Mouse (Mus musculus): ENCODE data around the gene Bhlhe23. TPM values are rescaled to one million over a fixed set of nuclear protein-coding genes. Genes with fewer than 3 reads are reported as not detected.

Gene Bhlhe23
- polyA plus RNA-seq, 1 experiment from 2014 or later: 1.6 TPM

DNA sequence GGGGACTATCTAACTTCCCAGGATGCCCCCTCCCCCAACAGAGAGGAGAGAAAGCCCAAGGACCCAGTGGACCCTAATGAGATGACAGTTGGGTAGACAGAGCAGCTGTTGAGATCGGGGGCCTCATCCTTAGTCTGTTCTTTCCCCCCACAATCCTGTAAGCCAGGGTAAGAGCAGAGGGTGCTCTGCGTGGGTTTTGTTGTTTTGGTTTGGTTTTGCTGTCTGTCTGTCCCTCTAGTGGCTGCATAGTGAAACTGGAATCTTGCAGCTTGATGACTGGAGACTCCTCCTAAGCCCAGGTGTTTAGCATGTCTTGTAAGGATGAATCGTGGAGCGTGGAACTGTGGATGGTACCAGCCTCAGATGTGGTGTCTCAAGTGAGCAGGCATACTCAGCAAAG is 19.3 kb upstream of the Bhlhe23 start:
- H3K4me3 ChIP-seq (replicated peaks): no peak overlapping the region
- no peak overlapping the region for H3K4me2 ChIP-seq
- no peak for ATAC-seq (ENCODE audit: low FRiP score)
- WGBS: 61% methylated on average over 4 of the region's 4 CpGs
- no peak overlapping the region for H3K9ac ChIP-seq (replicated peaks)
- H3K9me3 ChIP-seq (replicated peaks): no peaks in the 10 kb centered on the region
- H3K27me3 ChIP-seq (replicated peaks): no peaks in the 10 kb centered on the region
- H3K4me1 ChIP-seq: no peaks in the 10 kb centered on the region
- no peak overlapping the region for H3K27ac ChIP-seq (replicated peaks)
- H3K36me3 ChIP-seq: no peaks in the 10 kb centered on the region

DNA sequence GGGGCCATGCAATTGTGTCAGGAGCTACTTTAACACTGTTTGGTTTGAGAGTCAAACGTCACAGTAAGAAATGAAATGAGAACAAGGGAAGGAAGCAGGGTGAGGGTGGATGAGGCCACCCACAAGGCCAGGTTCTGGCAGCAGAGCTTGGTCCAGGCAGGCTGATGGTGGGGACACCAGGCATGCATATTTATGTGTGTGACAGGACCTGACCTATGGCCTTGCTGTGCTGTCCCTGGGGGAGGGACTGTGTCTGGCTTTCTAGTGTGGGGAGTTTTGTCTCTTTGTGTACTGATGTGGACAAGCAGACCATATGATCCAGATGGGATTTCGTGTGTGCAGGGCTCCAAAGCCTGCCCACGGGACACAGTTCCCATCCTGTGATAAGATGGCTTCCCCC is 18.9 kb upstream of the Bhlhe23 start:
- Histone ChIP-seq H3K4me1 (no peaks in the 10 kb centered on the region), H3K27me3 (replicated peaks) (no peaks in the 10 kb centered on the region), H3K9me3 (replicated peaks) (no peaks in the 10 kb centered on the region), H3K4me2 (no peak overlapping the region), H3K4me3 (replicated peaks) (no peak overlapping the region), H3K36me3 (no peaks in the 10 kb centered on the region), H3K27ac (replicated peaks) (no peak overlapping the region), H3K9ac (replicated peaks) (no peak overlapping the region)
- no peak for ATAC-seq (ENCODE audit: low FRiP score)
- whole genome bisulfite sequencing: 55% methylated on average over 3 of the region's 3 CpGs

DNA sequence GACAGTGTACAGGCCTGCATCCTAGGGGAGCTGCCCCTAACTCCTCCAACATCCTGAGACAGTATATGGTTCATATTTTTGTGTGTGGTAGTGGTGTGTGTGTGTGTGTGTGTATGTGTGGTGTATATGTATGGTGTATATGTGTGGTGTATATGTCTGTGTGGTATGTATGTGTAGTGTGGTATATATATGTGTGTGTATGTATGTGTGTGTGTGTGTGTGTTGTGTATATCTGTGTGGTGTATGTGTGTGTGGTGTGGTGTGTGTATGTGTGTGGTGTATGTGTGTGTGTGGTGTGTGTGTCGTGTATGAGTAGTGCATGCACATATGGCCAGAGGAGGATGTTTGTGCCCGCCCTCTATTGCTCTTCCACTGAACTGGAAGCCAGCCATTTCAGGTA is 17.7 kb upstream of the Bhlhe23 start:
- no peak overlapping the region for H3K4me2 ChIP-seq
- H3K36me3 ChIP-seq: no peaks in the 10 kb centered on the region
- H3K9ac ChIP-seq (replicated peaks): no peak overlapping the region
- H3K27me3 ChIP-seq (replicated peaks): no peaks in the 10 kb centered on the region
- H3K27ac ChIP-seq (replicated peaks): no peak overlapping the region
- ATAC-seq (ENCODE audit: low FRiP score): no peak
- H3K4me1 ChIP-seq: peaks cover 5% of the 10 kb centered on the region
- H3K4me3 ChIP-seq (replicated peaks): no peak overlapping the region
- WGBS: 78% methylated on average over 2 of the region's 2 CpGs
- no peaks in the 10 kb centered on the region for H3K9me3 ChIP-seq (replicated peaks)

DNA sequence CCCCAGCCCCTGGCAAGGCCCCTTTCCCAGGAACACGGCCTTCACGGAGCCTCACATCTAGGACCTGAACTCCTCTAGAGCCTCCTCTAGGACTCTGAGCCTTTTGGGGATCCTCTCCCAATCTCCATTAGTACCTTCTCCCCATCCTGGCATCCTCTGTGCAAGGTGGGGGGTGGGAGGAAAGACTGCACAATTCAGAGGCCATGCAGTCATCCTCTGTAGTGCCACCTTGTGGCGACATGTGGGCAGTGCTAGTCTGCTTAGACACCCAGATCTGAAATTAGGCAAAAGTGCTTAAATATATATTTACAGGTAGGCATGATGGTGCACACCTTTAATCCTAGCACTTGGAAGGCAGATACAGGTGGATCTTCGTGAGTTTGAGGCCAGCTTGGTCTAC is 15.0 kb upstream of the Bhlhe23 start:
- Histone ChIP-seq H3K36me3 (no peaks in the 10 kb centered on the region), H3K27ac (replicated peaks) (no peak overlapping the region), H3K9me3 (replicated peaks) (no peaks in the 10 kb centered on the region), H3K4me3 (replicated peaks) (no peak overlapping the region), H3K9ac (replicated peaks) (no peak overlapping the region), H3K4me2 (no peak overlapping the region), H3K4me1 (peaks cover 13% of the 10 kb centered on the region), H3K27me3 (replicated peaks) (no peaks in the 10 kb centered on the region)
- no peak for ATAC-seq (ENCODE audit: low FRiP score)
- WGBS: 50% methylated on average over 4 of the region's 4 CpGs

DNA sequence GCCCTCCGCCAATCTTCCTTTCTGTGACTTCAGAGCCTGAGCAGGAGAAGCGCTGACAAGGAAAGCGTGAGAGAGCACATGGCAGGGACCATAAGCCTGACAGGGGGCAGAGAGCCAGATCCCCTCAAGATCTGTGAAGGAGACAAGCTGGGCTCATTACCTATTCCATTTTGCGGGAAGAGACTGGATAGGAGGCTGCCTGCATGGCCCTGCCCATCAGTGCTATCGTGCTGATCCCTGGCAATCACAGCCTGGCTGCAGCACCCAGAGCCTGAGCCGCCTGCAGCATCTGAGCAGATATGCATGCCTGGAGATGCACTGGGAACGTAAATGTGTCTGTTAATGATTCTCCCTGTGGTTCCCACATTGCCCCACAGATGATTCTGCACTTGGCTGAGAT is 12.1 kb upstream of the Bhlhe23 start:
- Histone ChIP-seq H3K4me1 (peaks cover 13% of the 10 kb centered on the region), H3K9me3 (replicated peaks) (no peaks in the 10 kb centered on the region), H3K4me2 (peak overlapping the region; percentile 29), H3K4me3 (replicated peaks) (no peak overlapping the region), H3K27me3 (replicated peaks) (no peaks in the 10 kb centered on the region), H3K36me3 (no peaks in the 10 kb centered on the region), H3K9ac (replicated peaks) (no peak overlapping the region), H3K27ac (replicated peaks) (peak overlapping the region; percentile 60; the same call in 1 of the 2 replicates)
- WGBS: under 1% methylated on average over 7 of the region's 7 CpGs
- peak; percentile 72 for ATAC-seq (ENCODE audit: low FRiP score)

DNA sequence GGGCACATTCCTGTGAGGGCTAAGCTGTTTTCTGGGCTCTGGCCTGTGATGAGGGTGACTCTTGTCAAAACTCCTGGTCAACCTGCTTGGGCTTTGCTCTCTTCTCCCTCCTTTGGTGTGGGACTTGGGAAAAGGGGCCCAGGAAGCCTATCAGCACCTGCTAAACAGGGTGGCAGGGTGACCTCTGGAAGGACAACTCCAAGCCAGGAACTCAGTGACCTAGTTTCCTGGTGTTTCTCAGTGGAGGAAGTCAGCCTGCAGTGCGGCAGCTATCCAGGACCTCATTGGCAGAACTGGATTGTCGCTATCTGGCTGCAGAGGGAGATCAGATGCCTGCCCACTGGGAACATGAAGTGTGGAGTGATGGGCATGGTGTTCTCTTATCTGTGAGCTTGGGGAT is 11.7 kb upstream of the Bhlhe23 start:
- H3K9ac ChIP-seq (replicated peaks): no peak overlapping the region
- 41% methylated on average over 2 of the region's 2 CpGs for WGBS
- H3K4me1 ChIP-seq: peaks cover 13% of the 10 kb centered on the region
- H3K9me3 ChIP-seq (replicated peaks): no peaks in the 10 kb centered on the region
- ATAC-seq (ENCODE audit: low FRiP score): no peak
- no peak overlapping the region for H3K4me3 ChIP-seq (replicated peaks)
- no peak overlapping the region for H3K27ac ChIP-seq (replicated peaks)
- no peaks in the 10 kb centered on the region for H3K36me3 ChIP-seq
- peak overlapping the region; percentile 29; the same call in 1 of the 2 replicates for H3K4me2 ChIP-seq
- H3K27me3 ChIP-seq (replicated peaks): 0 out of 2 replicates have a peak, but pooled peaks cover 3% of the 10 kb centered on the region

DNA sequence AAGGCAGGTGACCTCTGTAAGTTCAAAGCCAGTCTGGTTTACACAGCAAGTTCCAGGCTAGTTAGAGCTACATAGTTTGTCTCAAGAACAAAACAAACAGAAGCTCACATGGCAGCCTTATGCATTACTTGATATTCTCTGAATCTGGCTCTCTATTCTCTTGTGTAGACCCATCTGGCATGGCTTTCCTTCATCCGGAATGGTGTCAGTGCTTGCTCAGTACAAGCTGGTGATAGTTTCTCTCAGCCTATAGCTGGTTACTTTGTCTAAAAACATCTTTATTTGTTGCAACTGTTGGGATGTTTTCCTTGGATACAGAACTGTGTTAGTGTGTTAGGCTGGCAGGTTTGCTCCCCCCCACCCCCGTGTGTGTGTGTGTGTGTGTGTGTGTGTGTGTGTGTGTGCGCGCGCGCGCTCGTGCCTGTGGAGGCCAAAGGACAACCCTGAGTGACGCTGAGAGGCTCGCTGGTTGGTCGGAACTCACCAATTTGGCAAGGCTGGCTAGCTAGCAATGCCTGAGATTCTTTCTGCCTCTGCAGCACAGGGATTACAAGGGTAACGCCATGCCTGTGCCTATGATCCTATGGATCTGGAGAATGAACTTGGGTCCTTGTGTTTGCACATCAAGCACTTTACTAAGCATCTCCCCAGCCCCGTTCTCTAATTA is 11.0 kb upstream of the Bhlhe23 start:
- Histone ChIP-seq H3K27me3 (replicated peaks) (0 out of 2 replicates have a peak, but pooled peaks cover 4% of the 10 kb centered on the region), H3K4me1 (peaks cover 13% of the 10 kb centered on the region), H3K4me3 (replicated peaks) (no peak overlapping the region), H3K4me2 (no peak overlapping the region), H3K9me3 (replicated peaks) (no peaks in the 10 kb centered on the region), H3K36me3 (no peaks in the 10 kb centered on the region), H3K9ac (replicated peaks) (no peak overlapping the region), H3K27ac (replicated peaks) (no peak overlapping the region)
- WGBS: 81% methylated on average over 13 of the region's 13 CpGs
- no peak for ATAC-seq (ENCODE audit: low FRiP score)

DNA sequence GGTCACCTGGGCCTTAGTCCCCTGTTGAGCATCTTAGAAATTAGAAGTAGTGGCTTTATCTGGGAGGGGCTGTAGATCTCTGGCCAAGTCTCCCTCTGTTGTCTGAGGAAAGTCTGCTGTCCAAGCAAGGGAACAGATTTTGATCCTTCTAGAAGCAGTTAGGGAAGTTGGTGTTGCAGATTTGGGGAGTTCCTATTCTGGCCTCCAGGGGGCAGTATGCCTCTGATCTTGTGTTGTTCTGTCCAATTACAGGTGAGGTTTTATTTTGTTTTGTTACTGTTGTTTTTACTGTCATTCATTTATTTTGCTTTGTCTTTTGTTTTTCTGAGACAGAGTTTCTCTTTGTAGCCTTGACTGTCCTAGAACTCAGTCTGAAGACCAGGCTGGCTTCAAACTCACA is 10.0 kb upstream of the Bhlhe23 start:
- Histone ChIP-seq H3K9me3 (replicated peaks) (no peaks in the 10 kb centered on the region), H3K36me3 (no peaks in the 10 kb centered on the region), H3K27me3 (replicated peaks) (peaks cover 8% of the 10 kb centered on the region; the same call in 1 of the 2 replicates), H3K9ac (replicated peaks) (no peak overlapping the region), H3K4me1 (peaks cover 13% of the 10 kb centered on the region), H3K4me2 (no peak overlapping the region), H3K4me3 (replicated peaks) (no peak overlapping the region), H3K27ac (replicated peaks) (no peak overlapping the region)
- no peak for ATAC-seq (ENCODE audit: low FRiP score)

DNA sequence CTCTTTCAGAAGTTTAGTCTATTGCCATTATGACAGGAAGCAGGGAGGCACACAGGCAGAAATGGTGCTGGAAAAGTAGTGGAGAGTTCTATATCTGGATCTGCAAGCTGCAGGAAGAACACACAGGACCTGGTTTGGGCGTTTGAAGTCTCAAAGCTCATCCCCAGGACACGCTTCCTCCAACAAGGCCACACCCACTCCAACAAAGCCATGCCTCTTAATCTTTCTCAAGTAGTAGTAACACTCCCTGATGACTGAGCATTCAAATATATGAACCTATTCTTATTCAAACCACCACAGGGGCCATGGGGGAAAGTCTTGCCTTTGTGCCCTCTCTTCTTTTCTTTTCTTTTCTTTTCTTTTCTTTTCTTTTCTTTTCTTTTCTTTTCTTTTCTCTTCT is 3.6 kb upstream of the Bhlhe23 start:
- Histone ChIP-seq H3K4me3 (replicated peaks) (no peak overlapping the region), H3K9ac (replicated peaks) (no peak overlapping the region), H3K4me1 (peaks cover 15% of the 10 kb centered on the region), H3K36me3 (no peaks in the 10 kb centered on the region), H3K27me3 (replicated peaks) (peaks cover 68% of the 10 kb centered on the region), H3K27ac (replicated peaks) (no peak overlapping the region), H3K9me3 (replicated peaks) (no peaks in the 10 kb centered on the region), H3K4me2 (no peak overlapping the region)
- no peak for ATAC-seq (ENCODE audit: low FRiP score)
- 2% methylated on average over 2 of the region's 2 CpGs for WGBS

DNA sequence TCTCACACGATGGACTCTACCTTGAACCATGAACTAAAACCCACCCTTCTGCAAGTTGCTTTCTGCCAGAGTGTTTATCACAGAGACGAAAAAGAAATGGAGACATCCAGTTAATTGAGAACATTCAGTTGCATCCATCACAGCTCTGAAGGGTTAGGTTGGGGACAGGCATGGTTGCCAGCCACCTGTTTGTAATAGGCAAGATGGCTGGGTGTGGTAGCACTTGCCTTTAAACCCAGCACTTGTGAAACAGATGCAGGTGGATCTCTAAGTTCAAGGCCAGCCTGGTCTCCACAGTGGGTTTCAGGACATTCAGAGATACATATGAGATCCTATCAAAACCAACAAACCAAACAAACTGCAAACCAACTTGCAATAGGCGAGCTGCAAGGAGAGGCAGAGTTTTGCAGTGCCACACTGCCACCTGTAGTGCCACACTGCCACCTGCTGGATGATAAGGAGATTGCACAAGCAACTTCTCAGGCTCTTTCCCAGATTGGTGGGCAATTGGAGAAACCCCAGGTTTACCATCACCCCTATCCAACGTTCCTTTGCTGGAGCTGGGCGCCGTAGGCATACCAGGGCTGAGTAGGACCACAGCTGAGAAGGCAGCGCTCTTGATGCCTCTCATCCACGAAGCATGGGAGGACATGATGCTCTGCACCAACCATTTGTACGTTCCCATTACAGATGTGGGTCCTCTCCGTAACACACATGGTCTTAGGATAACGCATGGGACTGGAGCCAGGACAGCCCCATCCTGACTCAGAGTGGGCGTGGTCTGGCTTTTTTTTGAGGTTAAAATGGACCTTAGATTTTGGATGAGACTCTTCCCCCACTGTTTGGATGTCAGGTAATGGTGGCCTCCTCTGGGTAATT is 2.8 kb upstream of the Bhlhe23 start:
- H3K4me1 ChIP-seq: peaks cover 15% of the 10 kb centered on the region
- no peaks in the 10 kb centered on the region for H3K9me3 ChIP-seq (replicated peaks)
- H3K27me3 ChIP-seq (replicated peaks): peaks cover 74% of the 10 kb centered on the region
- H3K4me3 ChIP-seq (replicated peaks): no peak overlapping the region
- peak; percentile 63; the same call in 1 of the 2 replicates for ATAC-seq (ENCODE audit: low FRiP score)
- no peak overlapping the region for H3K9ac ChIP-seq (replicated peaks)
- no peaks in the 10 kb centered on the region for H3K36me3 ChIP-seq
- 24% methylated on average over 12 of the region's 12 CpGs for WGBS
- H3K27ac ChIP-seq (replicated peaks): no peak overlapping the region
- H3K4me2 ChIP-seq: no peak overlapping the region

DNA sequence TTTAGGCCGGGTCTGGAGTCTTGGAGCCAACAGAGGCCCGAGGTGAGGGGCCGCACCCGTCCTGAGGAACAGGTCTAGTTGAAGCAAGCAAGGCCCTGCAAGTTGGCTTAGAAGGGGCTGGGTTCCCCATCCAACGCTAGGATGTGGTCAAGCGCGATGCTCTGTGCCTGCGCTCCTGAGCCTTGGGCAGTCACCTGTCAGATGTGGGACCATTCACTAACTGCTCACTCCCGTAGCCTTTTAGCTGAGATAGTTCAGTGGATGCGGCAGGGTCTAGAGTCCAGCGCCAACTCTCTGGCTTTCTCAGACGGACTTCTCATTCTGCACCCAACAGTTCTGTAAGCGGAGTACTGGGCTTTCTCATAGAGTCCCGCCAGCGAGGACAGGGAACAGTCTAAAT is 1.1 kb downstream of the Bhlhe23 start:
- no peaks in the 10 kb centered on the region for H3K36me3 ChIP-seq
- peaks cover 91% of the 10 kb centered on the region for H3K27me3 ChIP-seq (replicated peaks)
- ATAC-seq (ENCODE audit: low FRiP score): no peak
- H3K27ac ChIP-seq (replicated peaks): no peak overlapping the region
- peaks cover 15% of the 10 kb centered on the region for H3K4me1 ChIP-seq
- no peaks in the 10 kb centered on the region for H3K9me3 ChIP-seq (replicated peaks)
- 4% methylated on average over 15 of the region's 15 CpGs for WGBS
- peak overlapping the region; percentile 56 for H3K4me2 ChIP-seq
- peak overlapping the region; percentile 33 for H3K4me3 ChIP-seq (replicated peaks)
- no peak overlapping the region for H3K9ac ChIP-seq (replicated peaks)

DNA sequence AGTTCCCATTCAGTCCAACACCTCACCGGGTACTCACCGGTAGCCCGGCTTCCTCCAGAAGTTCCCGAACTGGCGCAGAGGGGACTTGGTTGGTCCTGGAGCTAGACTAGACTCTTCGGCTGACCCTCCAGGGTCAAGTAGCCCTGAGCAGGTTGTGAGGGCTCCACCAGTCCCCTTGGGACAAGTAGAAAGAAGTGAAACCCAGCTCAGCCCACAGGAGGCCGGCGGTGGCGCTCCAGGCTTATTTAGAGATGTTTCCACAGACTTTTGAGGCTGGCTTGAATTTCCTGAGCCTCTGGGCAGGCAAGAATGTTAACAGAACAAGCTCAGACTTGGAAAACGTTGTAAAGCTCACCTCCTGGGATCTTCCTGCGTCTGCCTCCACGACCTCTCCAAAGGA is 1.5 kb downstream of the Bhlhe23 start:
- H3K4me1 ChIP-seq: peaks cover 15% of the 10 kb centered on the region
- WGBS: 3% methylated on average over 12 of the region's 12 CpGs
- peaks cover 93% of the 10 kb centered on the region for H3K27me3 ChIP-seq (replicated peaks)
- no peak overlapping the region for H3K4me2 ChIP-seq
- peak overlapping the region; percentile 33; the same call in 1 of the 2 replicates for H3K4me3 ChIP-seq (replicated peaks)
- H3K9me3 ChIP-seq (replicated peaks): no peaks in the 10 kb centered on the region
- ATAC-seq (ENCODE audit: low FRiP score): no peak
- H3K27ac ChIP-seq (replicated peaks): no peak overlapping the region
- H3K9ac ChIP-seq (replicated peaks): no peak overlapping the region
- H3K36me3 ChIP-seq: no peaks in the 10 kb centered on the region
